Mouse (Mus musculus): ENCODE measurements around the gene Dmgdh. TPM values are rescaled to one million over a fixed set of nuclear protein-coding genes. Genes with fewer than 3 reads are reported as not detected.
A peak's percentile ranks its signal among the peaks of the same experiment; 100 is the strongest.

The Dmgdh gene
- polyA plus RNA-seq, 1 experiment, result 0.06 TPM

GRCm38 (mm10) chr13:93705697-93706096 lies 31.5 kb downstream of the Dmgdh start:
- Histone ChIP-seq H3K4me1 (ENCODE audit: control insufficient read depth, insufficient read depth, low read length) (no peaks in the 10 kb centered on the region), H3K4me3 (replicated peaks; ENCODE audit: extremely low read depth, low read depth, low read length) (no peak overlapping the region)
- TF ChIP-seq POLR2A (IDR thresholded peaks at IDR 0.05; ENCODE audit: borderline replicate concordance, extremely low read depth, low read depth, low read length), result no peak
- TF ChIP-seq CTCF (IDR thresholded peaks at IDR 0.05; ENCODE audit: insufficient read depth, low read length), result no peak
- DNase-seq, result no peak
- 76% methylated on average over 4 of the region's 4 CpGs for WGBS

GRCm38 (mm10) chr13:93707271-93707670 lies 33.0 kb downstream of the Dmgdh start:
- no peak overlapping the region for H3K4me3 ChIP-seq (replicated peaks; ENCODE audit: extremely low read depth, low read depth, low read length)
- 58% methylated on average over 4 of the region's 4 CpGs for WGBS
- no peak for DNase-seq
- TF ChIP-seq CTCF (IDR thresholded peaks at IDR 0.05; ENCODE audit: insufficient read depth, low read length) (no peak), POLR2A (IDR thresholded peaks at IDR 0.05; ENCODE audit: borderline replicate concordance, extremely low read depth, low read depth, low read length) (no peak)
- H3K4me1 ChIP-seq (ENCODE audit: control insufficient read depth, insufficient read depth, low read length), result no peaks in the 10 kb centered on the region

GRCm38 (mm10) chr13:93710325-93710724 lies 36.1 kb downstream of the Dmgdh start:
- no peak overlapping the region for H3K4me3 ChIP-seq (replicated peaks; ENCODE audit: extremely low read depth, low read depth, low read length)
- WGBS, result 87% methylated on average over 4 of the region's 4 CpGs
- no peak for DNase-seq
- H3K4me1 ChIP-seq (ENCODE audit: control insufficient read depth, insufficient read depth, low read length), result no peaks in the 10 kb centered on the region
- TF ChIP-seq CTCF (IDR thresholded peaks at IDR 0.05; ENCODE audit: insufficient read depth, low read length), result no peak
- no peak for TF ChIP-seq POLR2A (IDR thresholded peaks at IDR 0.05; ENCODE audit: borderline replicate concordance, extremely low read depth, low read depth, low read length)

GRCm38 (mm10) chr13:93711226-93711625 lies 37.0 kb downstream of the Dmgdh start:
- no peak overlapping the region for H3K4me3 ChIP-seq (replicated peaks; ENCODE audit: extremely low read depth, low read depth, low read length)

GRCm38 (mm10) chr13:93712362-93712761 lies 38.1 kb downstream of the Dmgdh start:
- WGBS, result 92% methylated on average over 4 of the region's 4 CpGs
- H3K4me3 ChIP-seq (replicated peaks; ENCODE audit: extremely low read depth, low read depth, low read length), result no peak overlapping the region

More at GRCm38 (mm10) chr13:93711226-93711625, 37.0 kb downstream of the Dmgdh start:
- H3K4me1 ChIP-seq (ENCODE audit: control insufficient read depth, insufficient read depth, low read length), result no peaks in the 10 kb centered on the region
- 88% methylated on average over 4 of the region's 4 CpGs for WGBS
- no peak for DNase-seq
- no peak for TF ChIP-seq CTCF (IDR thresholded peaks at IDR 0.05; ENCODE audit: insufficient read depth, low read length)
- no peak for TF ChIP-seq POLR2A (IDR thresholded peaks at IDR 0.05; ENCODE audit: borderline replicate concordance, extremely low read depth, low read depth, low read length)

GRCm38 (mm10) chr13:93713826-93714225 lies 39.6 kb downstream of the Dmgdh start:
- H3K4me3 ChIP-seq (replicated peaks; ENCODE audit: extremely low read depth, low read depth, low read length), result no peak overlapping the region
- TF ChIP-seq POLR2A (IDR thresholded peaks at IDR 0.05; ENCODE audit: borderline replicate concordance, extremely low read depth, low read depth, low read length) (no peak), CTCF (IDR thresholded peaks at IDR 0.05; ENCODE audit: insufficient read depth, low read length) (no peak)
- no peaks in the 10 kb centered on the region for H3K4me1 ChIP-seq (ENCODE audit: control insufficient read depth, insufficient read depth, low read length)
- DNase-seq, result no peak
- WGBS, result 90% methylated on average over 3 of the region's 3 CpGs

More at GRCm38 (mm10) chr13:93712362-93712761, 38.1 kb downstream of the Dmgdh start:
- no peaks in the 10 kb centered on the region for H3K4me1 ChIP-seq (ENCODE audit: control insufficient read depth, insufficient read depth, low read length)
- TF ChIP-seq CTCF (IDR thresholded peaks at IDR 0.05; ENCODE audit: insufficient read depth, low read length), result no peak
- TF ChIP-seq POLR2A (IDR thresholded peaks at IDR 0.05; ENCODE audit: borderline replicate concordance, extremely low read depth, low read depth, low read length), result no peak
- DNase-seq, result no peak

- DNase-seq, result no peak
- no peak overlapping the region for H3K4me3 ChIP-seq (replicated peaks; ENCODE audit: extremely low read depth, low read depth, low read length)
- TF ChIP-seq CTCF (IDR thresholded peaks at IDR 0.05; ENCODE audit: insufficient read depth, low read length), result no peak
- 65% methylated on average over 7 of the region's 7 CpGs for WGBS
- H3K4me1 ChIP-seq (ENCODE audit: control insufficient read depth, insufficient read depth, low read length), result no peaks in the 10 kb centered on the region
Measured at GRCm38 (mm10) chr13:93717113-93717512, 42.9 kb downstream of the Dmgdh start.

- H3K4me3 ChIP-seq (replicated peaks; ENCODE audit: extremely low read depth, low read depth, low read length), result no peak overlapping the region
- no peaks in the 10 kb centered on the region; the same call in 1 of the 2 replicates for H3K4me1 ChIP-seq (ENCODE audit: control insufficient read depth, insufficient read depth, low read length)
- TF ChIP-seq CTCF (IDR thresholded peaks at IDR 0.05; ENCODE audit: insufficient read depth, low read length) (peak; percentile 58), POLR2A (IDR thresholded peaks at IDR 0.05; ENCODE audit: borderline replicate concordance, extremely low read depth, low read depth, low read length) (no peak)
- peak; percentile 21 for DNase-seq
- 3% methylated on average over 7 of the region's 7 CpGs for WGBS
Measured at GRCm38 (mm10) chr13:93718948-93719347, 44.7 kb downstream of the Dmgdh start.

GRCm38 (mm10) chr13:93721916-93722315 lies 47.7 kb downstream of the Dmgdh start:
- no peak for DNase-seq
- 73% methylated on average over 4 of the region's 4 CpGs for WGBS
- no peak for TF ChIP-seq POLR2A (IDR thresholded peaks at IDR 0.05; ENCODE audit: borderline replicate concordance, extremely low read depth, low read depth, low read length)
- no peak for TF ChIP-seq CTCF (IDR thresholded peaks at IDR 0.05; ENCODE audit: insufficient read depth, low read length)
- Histone ChIP-seq H3K4me1 (ENCODE audit: control insufficient read depth, insufficient read depth, low read length) (no peaks in the 10 kb centered on the region; the same call in 1 of the 2 replicates), H3K4me3 (replicated peaks; ENCODE audit: extremely low read depth, low read depth, low read length) (no peak overlapping the region)

- TF ChIP-seq CTCF (IDR thresholded peaks at IDR 0.05; ENCODE audit: insufficient read depth, low read length), result no peak
- Histone ChIP-seq H3K4me3 (replicated peaks; ENCODE audit: extremely low read depth, low read depth, low read length) (no peak overlapping the region), H3K4me1 (ENCODE audit: control insufficient read depth, insufficient read depth, low read length) (no peaks in the 10 kb centered on the region; the same call in 1 of the 2 replicates)
- DNase-seq, result no peak
- 83% methylated on average over 3 of the region's 3 CpGs for WGBS
Measured at GRCm38 (mm10) chr13:93723455-93723854, 49.2 kb downstream of the Dmgdh start.
